Mouse (Mus musculus) urinary bladder, adult 18-20 months (tissue): ENCODE data around the gene Rnf183.

Experiments
- DNase-seq, 2 experiments: peaks; one replicate each; pipeline ENCODE4 v3.0.0; 2022; ENCODE audit warnings: low spot score in 2 of 2, mixed read lengths in 2 of 2

Rnf183 gene

GRCm38 (mm10) chr4:62430678-62431077 is 4.4 kb downstream of the Rnf183 start:
- DNase-seq = no peak

GRCm38 (mm10) chr4:62429616-62430015 is 5.4 kb downstream of the Rnf183 start:
- no peak for DNase-seq

- no peak for DNase-seq
These were observed 6.9 kb downstream of the Rnf183 start for GRCm38 (mm10) chr4:62427978-62428758.

- DNase-seq = no peak
These were observed 9.2 kb downstream of the Rnf183 start for GRCm38 (mm10) chr4:62425891-62426290.

- DNase-seq = no peak
These were observed 16.0 kb downstream of the Rnf183 start for GRCm38 (mm10) chr4:62419091-62419490.

GRCm38 (mm10) chr4:62418448-62418847 is 16.6 kb downstream of the Rnf183 start:
- no peak for DNase-seq

- DNase-seq = no peak
These were observed 23.4 kb downstream of the Rnf183 start for GRCm38 (mm10) chr4:62411606-62412005.

GRCm38 (mm10) chr4:62410325-62410724 is 24.7 kb downstream of the Rnf183 start:
- no peak for DNase-seq

- no peak for DNase-seq
These were observed 25.4 kb downstream of the Rnf183 start for GRCm38 (mm10) chr4:62409615-62410014.

GRCm38 (mm10) chr4:62408601-62409282 is 26.3 kb downstream of the Rnf183 start, which contains the start of the genes Cdc26 and Prpf4:
Gene Cdc26, minus strand, starts transcription at chr4:62408642.
Gene Prpf4, plus strand, starts transcription at chr4:62408797.
- peak; percentile 87 to 96 for DNase-seq

GRCm38 (mm10) chr4:62407730-62408582 is 27.1 kb downstream of the Rnf183 start:
- peak; percentile 37 to 39 for DNase-seq

GRCm38 (mm10) chr4:62406133-62406532 is 28.9 kb downstream of the Rnf183 start:
- no peak for DNase-seq

GRCm38 (mm10) chr4:62398956-62399355 is 36.1 kb downstream of the Rnf183 start:
- peak in 1 of 2 experiments; percentile 6 for DNase-seq

GRCm38 (mm10) chr4:62397616-62398365 is 37.3 kb downstream of the Rnf183 start:
- DNase-seq = no peak

GRCm38 (mm10) chr4:62395806-62396205 is 39.2 kb downstream of the Rnf183 start:
- no peak for DNase-seq

- DNase-seq = no peak
These were observed 41.6 kb downstream of the Rnf183 start for GRCm38 (mm10) chr4:62393459-62393858.

- DNase-seq = no peak
These were observed 43.2 kb downstream of the Rnf183 start for GRCm38 (mm10) chr4:62391892-62392291.

- DNase-seq = no peak
These were observed 45.2 kb downstream of the Rnf183 start for GRCm38 (mm10) chr4:62389592-62390512.

GRCm38 (mm10) chr4:62385439-62385838 is 49.6 kb downstream of the Rnf183 start:
- no peak for DNase-seq

- DNase-seq = no peak
These were observed 50.9 kb downstream of the Rnf183 start for GRCm38 (mm10) chr4:62384159-62384558.
